Mouse (Mus musculus): ENCODE data around the gene Slc6a16. TPM values are rescaled to one million over a fixed set of nuclear protein-coding genes. Genes with fewer than 3 reads are reported as not detected.
A peak's percentile ranks its signal among the peaks of the same experiment; 100 is the strongest.

Gene Slc6a16
- polyA plus RNA-seq, 2 experiments: 0.21 to 0.29 TPM

- Histone ChIP-seq H3K27ac (replicated peaks; ENCODE audit: low read depth, low read length) (no peak overlapping the region), H3K27me3 (ENCODE audit: control insufficient read depth, insufficient read depth, low read length) (no peaks in the 10 kb centered on the region), H3K4me1 (ENCODE audit: control insufficient read depth, insufficient read depth, low read length) (no peaks in the 10 kb centered on the region), H3K36me3 (ENCODE audit: control insufficient read depth, insufficient read depth, low read length) (no peaks in the 10 kb centered on the region), H3K4me3 (replicated peaks; ENCODE audit: low read length) (no peak overlapping the region), H3K9ac (ENCODE audit: low read depth, low read length, severe bottlenecking) (no peak overlapping the region), H3K4me2 (replicated peaks; ENCODE audit: low read depth, low read length, severe bottlenecking) (no peak overlapping the region), H3K9me3 (ENCODE audit: control insufficient read depth, low read length) (no peaks in the 10 kb centered on the region)
- ATAC-seq (ENCODE audit: low FRiP score, low read depth): no peak
- TF ChIP-seq POLR2A (IDR thresholded peaks at IDR 0.05; ENCODE audit: borderline replicate concordance, extremely low read depth, insufficient read depth, insufficient read length): no peak
- DNase-seq (ENCODE audit: low spot score): no peak
- 81% methylated on average over 11 of the region's 11 CpGs for WGBS
Observed at GRCm38 (mm10) chr7:45198961-45199360, 41.9 kb upstream of the Slc6a16 start.

GRCm38 (mm10) chr7:45202654-45203053, 38.2 kb upstream of the Slc6a16 start:
- Histone ChIP-seq H3K9ac (ENCODE audit: low read depth, low read length, severe bottlenecking) (no peak overlapping the region), H3K4me2 (replicated peaks; ENCODE audit: low read depth, low read length, severe bottlenecking) (no peak overlapping the region), H3K27ac (replicated peaks; ENCODE audit: low read depth, low read length) (no peak overlapping the region), H3K4me1 (ENCODE audit: control insufficient read depth, insufficient read depth, low read length) (no peaks in the 10 kb centered on the region), H3K9me3 (ENCODE audit: control insufficient read depth, low read length) (no peaks in the 10 kb centered on the region), H3K36me3 (ENCODE audit: control insufficient read depth, insufficient read depth, low read length) (no peaks in the 10 kb centered on the region), H3K4me3 (replicated peaks; ENCODE audit: low read length) (no peak overlapping the region), H3K27me3 (ENCODE audit: control insufficient read depth, insufficient read depth, low read length) (no peaks in the 10 kb centered on the region)
- ATAC-seq (ENCODE audit: low FRiP score, low read depth) (no peak), DNase-seq (ENCODE audit: low spot score) (no peak)
- 40% methylated on average over 10 of the region's 10 CpGs for WGBS
- TF ChIP-seq POLR2A (IDR thresholded peaks at IDR 0.05; ENCODE audit: borderline replicate concordance, extremely low read depth, insufficient read depth, insufficient read length): no peak

GRCm38 (mm10) chr7:45204380-45205143, 36.3 kb upstream of the Slc6a16 start, which contains the start of gene Ccdc155:
Gene Ccdc155 (minus strand): TSS chr7:45204892.
- no peaks in the 10 kb centered on the region for H3K4me1 ChIP-seq (ENCODE audit: control insufficient read depth, insufficient read depth, low read length)
- H3K27me3 ChIP-seq (ENCODE audit: control insufficient read depth, insufficient read depth, low read length): no peaks in the 10 kb centered on the region
- H3K9me3 ChIP-seq (ENCODE audit: control insufficient read depth, low read length): no peaks in the 10 kb centered on the region
- TF ChIP-seq POLR2A (IDR thresholded peaks at IDR 0.05; ENCODE audit: borderline replicate concordance, extremely low read depth, insufficient read depth, insufficient read length): peak; percentile 42; the same call in 1 of the 2 replicates
- peak within 1 kb of the TSS; percentile 50 for H3K4me2 ChIP-seq (replicated peaks; ENCODE audit: low read depth, low read length, severe bottlenecking)
- H3K4me3 ChIP-seq (replicated peaks; ENCODE audit: low read length): peak within 1 kb of the TSS; percentile 47
- WGBS: 8% methylated on average over 43 of the region's 44 CpGs
- DNase-seq (ENCODE audit: low spot score): peak; percentile 96
- no peak within 1 kb of the TSS for H3K27ac ChIP-seq (replicated peaks; ENCODE audit: low read depth, low read length)
- no peaks in the 10 kb centered on the region for H3K36me3 ChIP-seq (ENCODE audit: control insufficient read depth, insufficient read depth, low read length)
- peak within 1 kb of the TSS; percentile 52 for H3K9ac ChIP-seq (ENCODE audit: low read depth, low read length, severe bottlenecking)
- ATAC-seq (ENCODE audit: low FRiP score, low read depth): peak; percentile 98

GRCm38 (mm10) chr7:45208260-45208659, 32.6 kb upstream of the Slc6a16 start:
- WGBS: 76% methylated on average over 6 of the region's 6 CpGs
- Histone ChIP-seq H3K4me3 (replicated peaks; ENCODE audit: low read length) (no peak overlapping the region), H3K4me2 (replicated peaks; ENCODE audit: low read depth, low read length, severe bottlenecking) (no peak overlapping the region), H3K4me1 (ENCODE audit: control insufficient read depth, insufficient read depth, low read length) (0 out of 2 replicates have a peak, but pooled peaks cover 7% of the 10 kb centered on the region), H3K9me3 (ENCODE audit: control insufficient read depth, low read length) (no peaks in the 10 kb centered on the region), H3K9ac (ENCODE audit: low read depth, low read length, severe bottlenecking) (no peak overlapping the region), H3K27me3 (ENCODE audit: control insufficient read depth, insufficient read depth, low read length) (peaks cover 13% of the 10 kb centered on the region), H3K27ac (replicated peaks; ENCODE audit: low read depth, low read length) (no peak overlapping the region), H3K36me3 (ENCODE audit: control insufficient read depth, insufficient read depth, low read length) (no peaks in the 10 kb centered on the region)
- no peak for TF ChIP-seq POLR2A (IDR thresholded peaks at IDR 0.05; ENCODE audit: borderline replicate concordance, extremely low read depth, insufficient read depth, insufficient read length)
- ATAC-seq (ENCODE audit: low FRiP score, low read depth): no peak
- no peak for DNase-seq (ENCODE audit: low spot score)

GRCm38 (mm10) chr7:45211070-45211469, 29.8 kb upstream of the Slc6a16 start:
- ATAC-seq (ENCODE audit: low FRiP score, low read depth) (no peak), DNase-seq (ENCODE audit: low spot score) (no peak)
- WGBS: 66% methylated on average over 10 of the region's 10 CpGs
- Histone ChIP-seq H3K4me1 (ENCODE audit: control insufficient read depth, insufficient read depth, low read length) (0 out of 2 replicates have a peak, but pooled peaks cover 9% of the 10 kb centered on the region), H3K4me2 (replicated peaks; ENCODE audit: low read depth, low read length, severe bottlenecking) (no peak overlapping the region), H3K36me3 (ENCODE audit: control insufficient read depth, insufficient read depth, low read length) (no peaks in the 10 kb centered on the region), H3K27ac (replicated peaks; ENCODE audit: low read depth, low read length) (no peak overlapping the region), H3K9me3 (ENCODE audit: control insufficient read depth, low read length) (no peaks in the 10 kb centered on the region), H3K9ac (ENCODE audit: low read depth, low read length, severe bottlenecking) (no peak overlapping the region), H3K27me3 (ENCODE audit: control insufficient read depth, insufficient read depth, low read length) (peaks cover 13% of the 10 kb centered on the region), H3K4me3 (replicated peaks; ENCODE audit: low read length) (no peak overlapping the region)
- no peak for TF ChIP-seq POLR2A (IDR thresholded peaks at IDR 0.05; ENCODE audit: borderline replicate concordance, extremely low read depth, insufficient read depth, insufficient read length)
